Mouse (Mus musculus) heart, embryonic 10.5 days (tissue): ENCODE data around the gene Arid1b. TPM values are rescaled to one million over a fixed set of nuclear protein-coding genes. Genes with fewer than 3 reads are reported as not detected.

ENCODE experiments used
- DNase-seq: peaks from one replicate; pipeline ENCODE4 v3.0.0-alpha.2; 2017; ENCODE audit warnings: low spot score
- H3K27ac ChIP-seq: fragments of 300-500 bp; sonication (generic); 2 replicates; pipeline ENCODE4 v1.5.1; 2016; ENCODE audit warnings: mild to moderate bottlenecking
- H3K27me3 ChIP-seq: fragments of 300-500 bp; sonication (generic); 2 replicates; pipeline ENCODE4 v1.6.1; 2016; ENCODE audit warnings: mild to moderate bottlenecking; ENCODE audit not compliant: poor library complexity, insufficient read depth, severe bottlenecking
- H3K36me3 ChIP-seq: fragments of 300-500 bp; sonication (generic); 2 replicates; pipeline ENCODE4 v1.6.1; 2016; ENCODE audit warnings: mild to moderate bottlenecking, moderate library complexity
- H3K4me1 ChIP-seq: fragments of 300-500 bp; sonication (generic); 2 replicates; pipeline ENCODE4 v1.6.1; 2016; ENCODE audit warnings: mild to moderate bottlenecking
- H3K4me3 ChIP-seq: fragments of 300-500 bp; sonication (generic); 2 replicates; pipeline ENCODE4 v1.5.1; 2016; ENCODE audit warnings: mild to moderate bottlenecking, moderate library complexity
- H3K9me3 ChIP-seq: fragments of 300-500 bp; sonication (generic); 2 replicates; pipeline ENCODE4 v1.6.1; 2016; ENCODE audit warnings: mild to moderate bottlenecking, moderate library complexity
- WGBS: fragments of 180-500 bp; shearing (Covaris S2); methylation state at CpG from one replicate; pipeline ENCODE4 v1.1.7; 2016; 5-methylcytosine and 5-hydroxymethylcytosine counted together
- polyA plus RNA-seq: library from polyadenylated mRNA; unstranded; fragments of >200 nt; fragmentation: Nextera tagmentation; extraction: Ambion mirVana; gene quantifications from 2 replicates; pipeline ENCODE4 v1.2.1, GENCODE M21; 2016

Arid1b gene
- polyA plus RNA-seq, 1 experiment from 2014 or later = 8.4 TPM

DNA sequence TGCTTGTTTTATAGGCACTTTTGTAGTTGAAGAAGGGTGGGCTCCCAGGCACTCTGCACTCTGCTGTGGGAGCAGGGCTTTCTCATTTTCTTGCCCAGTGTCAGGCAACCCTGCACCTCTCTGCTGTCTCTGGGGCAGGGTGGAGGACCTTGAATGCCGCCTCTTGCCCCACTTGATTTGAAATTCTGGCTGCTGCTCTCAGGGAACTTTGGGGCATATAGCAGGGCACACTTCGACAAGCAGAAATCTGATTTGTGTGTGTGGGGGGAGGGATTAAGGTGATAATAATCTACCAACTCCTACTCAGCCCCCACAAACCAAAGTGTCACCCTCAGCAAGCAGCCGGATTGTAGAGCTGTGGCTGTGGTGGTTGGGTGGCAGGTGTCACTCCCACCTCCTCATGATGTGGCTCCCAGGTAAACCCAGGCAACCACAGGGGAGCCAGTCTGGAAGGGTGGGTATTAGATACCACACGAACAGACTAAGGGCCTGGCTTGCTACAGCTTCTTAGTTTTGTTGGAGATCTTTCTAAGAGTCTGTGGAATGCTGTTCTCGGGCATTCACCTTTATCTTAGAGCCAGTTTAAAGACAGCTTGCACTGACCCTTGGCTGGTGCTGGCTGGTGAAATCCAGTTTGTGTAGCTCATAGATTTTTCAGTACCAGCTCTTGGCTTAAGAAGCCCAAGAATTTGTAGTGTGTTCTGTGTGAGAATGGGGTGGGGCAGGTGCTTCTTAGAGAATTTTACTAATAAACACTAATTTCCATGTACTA, 131.1 kb downstream of the Arid1b start:
- no peaks in the 10 kb centered on the region for H3K9me3 ChIP-seq
- H3K4me1 ChIP-seq = peaks cover 30% of the 10 kb centered on the region
- WGBS = 66% methylated on average over 5 of the region's 5 CpGs
- H3K4me3 ChIP-seq = no peak overlapping the region
- DNase-seq = no peak
- H3K36me3 ChIP-seq = no peaks in the 10 kb centered on the region
- H3K27me3 ChIP-seq = no peaks in the 10 kb centered on the region
- H3K27ac ChIP-seq = no peak overlapping the region

DNA sequence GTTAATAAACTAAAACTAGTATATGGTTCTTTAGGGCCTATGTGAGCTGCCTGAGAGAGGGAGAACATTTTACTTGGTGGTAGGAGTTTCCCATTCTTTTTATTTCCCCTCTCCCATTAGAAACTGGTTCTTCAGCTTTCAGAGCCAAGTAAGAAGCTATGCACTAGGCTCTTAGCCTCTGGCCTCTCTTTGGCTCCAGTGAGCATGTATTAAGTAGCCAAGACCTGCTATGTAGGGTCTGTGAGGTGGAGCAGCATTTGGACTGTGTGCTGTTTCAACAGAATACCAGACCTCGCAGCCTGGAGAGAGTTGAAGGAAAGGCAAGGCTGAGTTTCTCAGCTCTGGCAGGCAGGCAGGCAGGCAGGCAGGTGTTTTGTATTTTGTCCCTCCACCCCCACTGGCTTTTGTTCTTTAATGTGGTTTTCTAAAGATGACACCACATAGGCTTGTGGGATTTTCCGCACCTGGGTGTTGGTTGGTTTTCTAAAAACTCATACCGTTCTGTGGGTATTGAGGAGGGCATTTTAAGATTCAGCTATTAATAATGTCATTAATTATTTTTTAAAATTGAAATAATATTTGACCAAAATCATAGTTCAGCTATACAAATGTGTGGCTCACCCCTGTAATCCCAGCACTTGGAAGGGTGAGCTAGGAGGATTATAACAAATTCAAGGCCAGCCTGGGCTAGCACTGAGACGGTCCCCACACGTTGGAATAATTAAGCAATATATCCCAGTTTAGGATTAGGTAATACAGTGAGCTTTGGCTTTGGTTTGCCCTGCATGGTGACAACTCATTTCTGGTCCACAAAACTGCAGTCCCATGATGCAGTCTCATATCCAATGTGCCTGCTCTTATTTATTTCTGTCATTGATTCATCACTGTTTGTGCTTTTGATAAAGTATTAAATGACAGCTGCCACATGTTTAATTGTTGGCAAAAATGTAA, 132.0 kb downstream of the Arid1b start:
- Histone ChIP-seq H3K4me3 (no peak overlapping the region), H3K27me3 (no peaks in the 10 kb centered on the region), H3K27ac (no peak overlapping the region), H3K9me3 (no peaks in the 10 kb centered on the region), H3K4me1 (peaks cover 22% of the 10 kb centered on the region), H3K36me3 (no peaks in the 10 kb centered on the region)
- 91% methylated on average over 5 of the region's 5 CpGs for WGBS
- DNase-seq = no peak

DNA sequence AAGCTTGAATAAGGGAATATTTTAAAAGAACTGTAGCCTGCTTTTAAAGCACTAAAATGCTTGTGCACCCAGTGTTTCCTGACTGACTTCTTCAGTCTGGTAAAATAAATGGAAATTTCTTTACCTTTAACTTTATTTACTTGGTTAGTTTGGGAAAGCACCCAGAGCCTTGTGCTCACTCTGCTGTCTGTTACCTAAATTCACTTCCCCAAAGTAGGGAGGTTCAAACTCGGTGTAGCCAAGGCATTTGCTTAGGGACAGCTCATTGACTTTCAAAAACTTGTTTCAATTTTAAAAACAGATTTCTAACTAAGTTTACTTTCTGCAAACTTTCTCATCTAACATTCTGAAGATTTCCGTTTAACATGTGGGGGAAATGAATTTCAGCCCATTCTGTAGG, 135.5 kb downstream of the Arid1b start:
- Histone ChIP-seq H3K4me3 (no peak overlapping the region), H3K27me3 (no peaks in the 10 kb centered on the region), H3K36me3 (no peaks in the 10 kb centered on the region), H3K27ac (no peak overlapping the region), H3K4me1 (peaks cover 18% of the 10 kb centered on the region), H3K9me3 (no peaks in the 10 kb centered on the region)
- WGBS = 78% methylated on average over 2 of the region's 2 CpGs
- no peak for DNase-seq

DNA sequence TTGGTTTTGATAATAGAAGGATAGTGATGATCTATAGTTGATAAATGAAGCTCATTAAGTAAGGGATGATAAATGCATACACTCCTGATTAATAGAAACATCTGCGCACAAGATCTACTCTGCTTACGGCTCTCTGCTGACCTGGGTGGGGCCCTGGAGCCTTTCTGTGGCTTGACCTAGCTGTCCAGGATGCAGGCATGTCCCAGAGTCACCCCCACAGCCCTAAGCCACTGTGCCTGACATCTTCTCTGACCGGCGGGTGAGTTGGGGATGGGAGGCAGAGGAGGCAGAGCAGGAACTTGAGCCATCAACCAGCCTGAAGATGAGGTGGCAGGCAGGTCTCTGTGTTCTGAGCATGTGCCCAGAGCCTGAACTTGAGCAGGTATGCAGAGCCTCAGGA, 136.0 kb downstream of the Arid1b start:
- DNase-seq = no peak
- Histone ChIP-seq H3K27ac (no peak overlapping the region), H3K4me3 (no peak overlapping the region), H3K9me3 (no peaks in the 10 kb centered on the region), H3K4me1 (peaks cover 12% of the 10 kb centered on the region), H3K36me3 (no peaks in the 10 kb centered on the region), H3K27me3 (no peaks in the 10 kb centered on the region)
- WGBS = 91% methylated on average over 4 of the region's 4 CpGs

DNA sequence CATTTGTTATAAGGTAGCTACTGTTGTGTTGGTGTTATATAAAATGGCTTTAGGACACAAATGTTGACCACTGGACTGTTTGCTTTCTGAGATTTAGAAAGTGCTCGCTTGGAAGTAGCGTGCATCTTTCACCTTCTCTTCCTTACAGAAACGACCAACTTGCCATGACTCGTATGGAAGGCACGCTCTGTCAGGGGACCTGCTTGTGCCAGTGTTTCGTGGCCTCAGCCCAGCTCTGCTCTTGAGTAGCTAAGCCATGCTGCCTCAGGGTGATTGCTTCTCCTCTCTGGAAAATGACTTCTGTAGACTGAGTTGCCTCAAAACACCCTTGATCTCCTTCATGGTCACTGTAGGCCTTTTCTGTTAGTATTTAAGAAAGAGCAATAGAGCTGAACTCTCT, 137.6 kb downstream of the Arid1b start:
- DNase-seq = no peak
- Histone ChIP-seq H3K4me1 (peaks cover 8% of the 10 kb centered on the region; the same call in 1 of the 2 replicates), H3K27me3 (no peaks in the 10 kb centered on the region), H3K4me3 (no peak overlapping the region), H3K27ac (no peak overlapping the region), H3K36me3 (no peaks in the 10 kb centered on the region), H3K9me3 (no peaks in the 10 kb centered on the region)
- WGBS = 90% methylated on average over 6 of the region's 6 CpGs

DNA sequence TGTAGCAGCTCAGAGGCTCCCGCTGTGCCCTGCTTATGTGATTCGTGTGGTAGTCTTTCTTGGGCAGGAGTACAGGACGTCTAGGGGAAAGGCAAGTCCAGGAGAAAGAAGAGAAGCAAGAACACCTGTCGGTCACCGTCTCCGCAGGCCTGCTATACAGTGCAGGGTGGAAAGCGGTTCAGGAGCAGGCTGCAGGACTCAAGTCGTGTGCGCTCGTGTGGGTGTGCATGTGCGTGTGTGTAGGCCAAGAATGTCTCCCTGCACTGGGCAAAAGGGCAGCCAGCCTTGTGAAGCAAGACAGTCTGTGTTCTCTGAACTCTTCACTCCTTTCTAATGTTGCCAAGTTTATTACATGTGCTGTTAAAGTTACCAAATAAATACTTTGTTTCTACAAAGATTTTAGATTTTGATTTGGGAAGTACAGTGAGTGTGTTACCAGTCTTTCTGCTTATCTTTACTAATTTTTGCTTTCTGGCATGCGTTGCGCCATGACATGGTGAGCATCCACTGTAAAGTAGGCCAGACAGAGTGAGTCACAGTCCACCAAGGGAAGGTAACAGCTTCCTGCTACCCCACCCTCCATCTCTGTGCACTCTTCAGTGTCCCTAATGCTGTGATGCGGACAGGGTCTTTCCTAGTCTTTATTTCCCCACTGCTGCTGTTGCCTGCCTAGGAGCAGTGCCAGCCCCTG, 138.3 kb downstream of the Arid1b start:
- Histone ChIP-seq H3K4me3 (no peak overlapping the region), H3K27ac (no peak overlapping the region), H3K9me3 (no peaks in the 10 kb centered on the region), H3K27me3 (no peaks in the 10 kb centered on the region), H3K4me1 (peaks cover 8% of the 10 kb centered on the region; the same call in 1 of the 2 replicates), H3K36me3 (no peaks in the 10 kb centered on the region)
- WGBS = 93% methylated on average over 14 of the region's 14 CpGs
- no peak for DNase-seq

DNA sequence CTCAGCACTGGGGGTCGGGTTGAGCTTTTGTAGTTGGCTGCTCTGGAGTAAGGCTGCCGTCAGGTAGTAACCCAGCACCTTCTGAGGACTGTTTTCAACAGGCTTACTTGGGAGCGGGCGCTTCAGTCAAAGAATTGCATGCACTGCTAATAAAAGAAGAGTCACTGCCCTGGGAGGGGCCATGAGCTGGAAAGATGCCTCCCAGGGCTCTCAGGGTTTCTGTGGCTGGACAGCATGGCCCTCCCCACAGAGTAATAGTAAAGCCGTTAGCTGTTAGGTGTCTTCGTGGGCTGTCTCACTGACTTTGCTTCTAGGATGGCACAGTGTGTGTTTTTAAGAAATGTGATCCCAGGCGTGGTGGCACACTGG, 138.8 kb downstream of the Arid1b start:
- H3K9me3 ChIP-seq = no peaks in the 10 kb centered on the region
- 82% methylated on average over 7 of the region's 7 CpGs for WGBS

DNA sequence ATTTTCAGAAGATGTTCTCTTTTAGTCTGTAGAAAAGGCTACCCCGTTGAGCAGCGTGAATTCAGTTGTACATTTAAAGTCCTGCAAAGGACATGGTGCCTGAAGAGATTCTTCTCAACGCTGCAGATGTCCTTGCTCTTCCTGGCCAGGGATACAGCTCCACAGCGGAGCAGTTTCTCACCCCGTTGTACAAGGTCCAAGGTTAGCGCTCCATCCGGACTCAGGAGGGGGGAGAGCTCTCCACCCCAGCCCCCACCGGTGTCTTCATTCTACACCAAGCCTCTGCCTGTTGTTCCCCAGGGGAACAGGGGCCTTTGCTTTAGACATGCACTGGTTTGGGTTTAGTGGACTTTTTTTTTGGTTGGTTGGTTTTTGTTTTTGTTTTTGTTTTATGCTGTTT, 139.7 kb downstream of the Arid1b start:
- WGBS = 74% methylated on average over 8 of the region's 8 CpGs
- Histone ChIP-seq H3K36me3 (no peaks in the 10 kb centered on the region), H3K4me3 (no peak overlapping the region), H3K27ac (no peak overlapping the region), H3K9me3 (no peaks in the 10 kb centered on the region), H3K27me3 (no peaks in the 10 kb centered on the region), H3K4me1 (peaks cover 19% of the 10 kb centered on the region)
- no peak for DNase-seq

More for the DNA sequence above, 138.8 kb downstream of the Arid1b start:
- DNase-seq = no peak
- Histone ChIP-seq H3K4me1 (peaks cover 12% of the 10 kb centered on the region), H3K27me3 (no peaks in the 10 kb centered on the region), H3K4me3 (no peak overlapping the region), H3K27ac (no peak overlapping the region), H3K36me3 (no peaks in the 10 kb centered on the region)

DNA sequence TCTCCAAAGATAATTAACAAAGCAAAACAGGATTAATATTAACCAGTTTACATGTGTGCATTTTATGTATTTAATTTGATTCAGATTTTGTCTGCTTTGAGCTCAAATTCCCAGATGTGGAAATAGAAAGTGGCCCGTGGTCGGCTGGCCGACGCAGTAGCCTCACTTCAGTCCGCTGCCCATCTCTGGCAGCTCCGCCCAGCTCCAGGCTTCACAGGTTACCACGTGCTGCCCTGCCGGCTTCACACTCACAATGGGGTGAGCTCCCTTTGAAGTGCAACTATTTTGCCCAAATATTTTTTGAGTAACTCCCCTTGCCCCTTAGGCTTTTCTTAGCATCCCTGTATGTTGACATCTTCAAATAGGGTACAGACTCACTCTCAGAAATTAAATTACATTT, 140.1 kb downstream of the Arid1b start:
- Histone ChIP-seq H3K4me3 (no peak overlapping the region), H3K27ac (no peak overlapping the region), H3K27me3 (no peaks in the 10 kb centered on the region), H3K9me3 (no peaks in the 10 kb centered on the region), H3K4me1 (peaks cover 19% of the 10 kb centered on the region), H3K36me3 (no peaks in the 10 kb centered on the region)
- WGBS = 56% methylated on average over 8 of the region's 8 CpGs
- DNase-seq = no peak

DNA sequence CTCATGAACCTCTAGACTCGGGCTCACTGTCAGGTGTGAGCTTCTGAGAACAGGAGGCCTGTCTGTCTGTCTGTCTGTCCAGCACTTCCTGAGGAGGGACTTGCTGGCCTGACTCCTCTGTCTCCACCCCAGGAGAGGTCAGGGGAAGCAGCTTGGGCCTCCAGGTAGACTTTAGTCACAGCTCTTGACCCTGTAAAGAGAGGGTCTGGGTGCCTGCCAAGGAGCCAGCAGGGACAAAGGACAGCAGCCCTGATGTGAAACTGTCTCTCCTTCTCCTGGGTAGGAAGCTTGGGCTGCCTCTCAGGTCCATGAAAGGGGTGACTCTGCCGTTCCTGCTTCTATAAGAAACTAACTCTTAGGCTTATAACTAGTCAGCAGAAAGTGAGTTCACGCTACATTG, 143.8 kb downstream of the Arid1b start:
- no peaks in the 10 kb centered on the region for H3K36me3 ChIP-seq
- peak overlapping the region; percentile 23; the same call in 1 of the 2 replicates for H3K27ac ChIP-seq
- H3K9me3 ChIP-seq = no peaks in the 10 kb centered on the region
- peaks cover 21% of the 10 kb centered on the region for H3K4me1 ChIP-seq
- no peak for DNase-seq
- H3K27me3 ChIP-seq = no peaks in the 10 kb centered on the region
- H3K4me3 ChIP-seq = no peak overlapping the region
- WGBS = 70% methylated on average over 3 of the region's 3 CpGs

DNA sequence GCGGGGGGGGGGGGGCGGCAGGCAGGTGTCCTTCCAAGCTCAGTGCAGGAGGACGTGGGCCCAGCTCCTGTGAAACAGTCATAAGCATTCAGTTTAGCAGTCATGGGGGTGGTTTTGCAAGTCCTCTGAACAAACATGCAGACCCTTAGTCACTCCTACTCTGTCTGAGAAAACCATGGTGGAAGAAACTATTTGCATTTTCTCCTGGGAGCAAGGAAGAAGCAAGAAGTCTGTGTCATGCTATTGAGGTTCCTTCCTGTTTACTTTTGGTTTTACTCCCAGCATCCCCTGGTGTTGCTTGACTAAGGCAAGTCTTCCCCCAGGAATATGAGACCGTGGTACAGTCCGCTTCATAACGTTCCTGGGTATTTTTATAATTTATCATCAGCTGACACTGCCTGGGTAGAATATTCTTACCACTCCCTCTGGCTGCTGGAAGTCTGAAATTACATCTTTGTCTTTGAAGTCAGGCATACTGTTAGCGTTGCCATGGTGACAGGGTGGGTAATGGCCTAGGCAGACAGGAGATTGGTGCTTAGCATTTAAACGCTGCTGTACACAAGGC, 144.6 kb downstream of the Arid1b start:
- DNase-seq = peak; percentile 84
- H3K36me3 ChIP-seq = no peaks in the 10 kb centered on the region
- 49% methylated on average over 8 of the region's 8 CpGs for WGBS
- no peaks in the 10 kb centered on the region for H3K27me3 ChIP-seq
- peaks cover 20% of the 10 kb centered on the region for H3K4me1 ChIP-seq
- H3K27ac ChIP-seq = 0 out of 2 replicates have a peak overlapping the region, but pooled peaks have one; percentile 36
- no peak overlapping the region for H3K4me3 ChIP-seq
- H3K9me3 ChIP-seq = no peaks in the 10 kb centered on the region

DNA sequence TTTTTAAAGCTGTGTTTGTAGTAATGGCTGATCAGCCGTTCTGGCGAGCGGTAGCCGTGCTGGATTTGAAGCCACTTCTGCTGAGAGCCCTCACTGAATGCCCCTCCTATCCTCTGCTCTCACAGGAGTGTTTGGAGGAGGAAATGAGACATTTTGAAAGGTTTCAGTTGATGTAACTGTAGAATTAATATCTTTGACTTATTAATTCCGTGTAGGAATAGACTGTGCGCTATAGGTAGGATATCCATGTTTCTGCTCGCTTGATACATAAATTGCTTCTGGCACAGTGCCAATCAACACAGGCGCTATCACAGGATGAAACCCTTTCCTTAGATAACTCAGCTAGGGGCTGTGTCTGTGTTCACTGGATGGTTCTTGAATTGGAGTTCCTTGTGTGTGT, 145.4 kb downstream of the Arid1b start:
- 67% methylated on average over 8 of the region's 8 CpGs for WGBS

More for the DNA sequence above, 145.4 kb downstream of the Arid1b start:
- Histone ChIP-seq H3K27me3 (no peaks in the 10 kb centered on the region), H3K4me3 (no peak overlapping the region), H3K36me3 (no peaks in the 10 kb centered on the region), H3K4me1 (peaks cover 20% of the 10 kb centered on the region), H3K9me3 (no peaks in the 10 kb centered on the region), H3K27ac (no peak overlapping the region)
- no peak for DNase-seq
